In the genomic region with DNA sequence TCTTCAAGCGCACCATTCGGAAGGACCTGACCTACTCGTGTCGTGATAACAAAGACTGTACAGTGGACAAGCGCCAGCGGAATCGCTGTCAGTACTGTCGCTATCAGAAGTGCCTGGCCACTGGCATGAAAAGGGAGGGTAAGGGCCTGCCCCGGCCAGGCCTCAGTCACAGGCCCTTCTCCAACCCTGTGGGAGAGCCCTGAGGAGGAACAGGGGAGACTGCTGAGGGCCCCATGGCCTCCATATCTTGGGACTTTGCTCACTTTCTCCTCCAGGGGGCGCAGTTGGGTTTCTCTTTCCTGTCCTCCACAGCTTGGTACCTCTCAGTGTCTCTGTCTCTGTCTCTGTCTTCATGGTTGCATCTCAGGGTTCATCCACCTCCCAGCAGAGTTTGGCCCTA, we compare ENCODE assay signal across 8 mouse cellular contexts. TPM values are rescaled to one million over a fixed set of nuclear protein-coding genes. Genes with fewer than 3 reads are reported as not detected.
DNase-seq lines count a peak whose midpoint lies in the region; ATAC-seq and TF ChIP-seq lines count a peak whose summit lies in the region.

No protein-coding gene starts in this region.

- H3K27me3 ChIP-seq in cerebellum, adult 2 months (ENCODE audit: control insufficient read depth, insufficient read depth, low read length) = no peaks in the 10 kb centered on the region
- peaks cover 16% of the 10 kb centered on the region for H3K27me3 ChIP-seq in limb, embryonic 12.5 days
- no peaks in the 10 kb centered on the region for H3K27me3 ChIP-seq in neural tube, embryonic 11.5 days (ENCODE audit: control insufficient read depth, insufficient read depth, low read length)

- no peak overlapping the region for H3K4me2 ChIP-seq in limb, embryonic 12.5 days
- H3K4me2 ChIP-seq in neural tube, embryonic 11.5 days (ENCODE audit: low read depth) = no peak overlapping the region

- H3K4me1 ChIP-seq in cerebellum, adult 2 months (ENCODE audit: control insufficient read depth, insufficient read depth, low read length) = peaks cover 23% of the 10 kb centered on the region
- H3K4me1 ChIP-seq in limb, embryonic 12.5 days (replicated peaks) = peaks cover 48% of the 10 kb centered on the region
- peaks cover 33% of the 10 kb centered on the region for H3K4me1 ChIP-seq in neural tube, embryonic 11.5 days (ENCODE audit: control insufficient read depth, insufficient read depth, low read length)

- no peak overlapping the region for H3K27ac ChIP-seq in cerebellum, adult 2 months (ENCODE audit: insufficient read depth, low read length)
- H3K27ac ChIP-seq in limb, embryonic 12.5 days = no peak overlapping the region
- no peak overlapping the region for H3K27ac ChIP-seq in neural tube, embryonic 11.5 days (ENCODE audit: low read depth, low read length)

- WGBS in cerebellum, adult 2 months = 65% methylated on average over 10 of the region's 10 CpGs
- 79% methylated on average over 10 of the region's 10 CpGs for WGBS in limb, embryonic 12.5 days
- WGBS in neural tube, embryonic 11.5 days = 80% methylated on average over 10 of the region's 10 CpGs

- peak; percentile 73 for DNase-seq in layer of hippocampus, adult 11-12 months (ENCODE audit: low spot score)
- no peak for DNase-seq in layer of hippocampus, postnatal 36 days
- DNase-seq in MN1 (ENCODE audit: low spot score) = peak; percentile 73
- DNase-seq in cerebellum, adult 2 months = peak; percentile 54 to 66
- DNase-seq in heart, adult 9 months (ENCODE audit: low spot score in 2 of 2) = peak; percentile 71 to 76
- peak; percentile 64 for DNase-seq in neural tube, embryonic 11.5 days (ENCODE audit: low spot score)
- peak; percentile 72 for DNase-seq in urinary bladder, postnatal 25 days (ENCODE audit: low spot score)

- no peak for TF ChIP-seq POLR2A in cerebellum, adult 2 months (IDR thresholded peaks at IDR 0.05; ENCODE audit: borderline replicate concordance, insufficient read depth, low read length)

- no peak for ATAC-seq in limb, embryonic 12.5 days (ENCODE audit: insufficient number of reproducible peaks, insufficient read depth, low FRiP score, low TSS enrichment, low read depth)
- ATAC-seq in neural tube, embryonic 11.5 days (ENCODE audit: insufficient read depth, low FRiP score, low TSS enrichment) = no peak

- TF ChIP-seq CTCF in cerebellum, adult 2 months (IDR thresholded peaks at IDR 0.05; ENCODE audit: borderline replicate concordance, insufficient read depth, low read depth, low read length) = peak; percentile 67

- no peak overlapping the region for H3K9ac ChIP-seq in limb, embryonic 12.5 days (replicated peaks)
- H3K9ac ChIP-seq in neural tube, embryonic 11.5 days (ENCODE audit: low read length) = no peak overlapping the region

- H3K36me3 ChIP-seq in limb, embryonic 12.5 days = peaks cover 67% of the 10 kb centered on the region
- H3K36me3 ChIP-seq in neural tube, embryonic 11.5 days (ENCODE audit: control insufficient read depth, insufficient read depth, low read length) = peaks cover 22% of the 10 kb centered on the region

- no peak overlapping the region for H3K4me3 ChIP-seq in cerebellum, adult 2 months (replicated peaks; ENCODE audit: insufficient read depth, low read depth, low read length)
- peak overlapping the region; percentile 5; the same call in 1 of the 2 replicates for H3K4me3 ChIP-seq in limb, embryonic 12.5 days (replicated peaks)
- H3K4me3 ChIP-seq in neural tube, embryonic 11.5 days (ENCODE audit: low read depth, low read length) = no peak overlapping the region

- no peaks in the 10 kb centered on the region for H3K9me3 ChIP-seq in limb, embryonic 12.5 days
- no peaks in the 10 kb centered on the region; the same call in 1 of the 2 replicates for H3K9me3 ChIP-seq in neural tube, embryonic 11.5 days (ENCODE audit: control insufficient read depth, low read length)

RNA-seq across cellular contexts. Expression of gene Rxrb, which starts 2.5 kb away (rescaled TPM):
- 10 to 100 TPM; 77.8 to 79.2 TPM for total RNA-seq in layer of hippocampus, postnatal 36 days (2021)
- 78.0 and 83.2 TPM in 2 replicates for polyA plus RNA-seq in cerebellum, adult 2 months (2012; rRNA removed)
- polyA plus RNA-seq in limb, embryonic 12.5 days (2016; fragmentation: Nextera tagmentation; extraction: Ambion mirVana) = 64.3 and 64.4 TPM in 2 replicates
- 25.1 and 27.1 TPM in 2 replicates for polyA plus RNA-seq in neural tube, embryonic 11.5 days (2014; fragmentation: Nextera tagmentation; extraction: Ambion mirVana)

RNA-seq across cellular contexts. Expression of gene Slc39a7, which starts 2.6 kb away (rescaled TPM):
- total RNA-seq in layer of hippocampus, postnatal 36 days (2021) = 10 to 100 TPM; 88.5 to 92.6 TPM
- polyA plus RNA-seq in cerebellum, adult 2 months (2012; rRNA removed) = 120 and 123 TPM in 2 replicates
- 179 and 191 TPM in 2 replicates for polyA plus RNA-seq in limb, embryonic 12.5 days (2016; fragmentation: Nextera tagmentation; extraction: Ambion mirVana)
- 89.7 and 108 TPM in 2 replicates for polyA plus RNA-seq in neural tube, embryonic 11.5 days (2014; fragmentation: Nextera tagmentation; extraction: Ambion mirVana)

RNA-seq across cellular contexts. Expression of gene Col11a2, which starts 5.2 kb away (rescaled TPM):
- 10 to 100 TPM; 20.3 to 21.8 TPM for total RNA-seq in layer of hippocampus, postnatal 36 days (2021)
- 12.2 and 15.2 TPM in 2 replicates for polyA plus RNA-seq in cerebellum, adult 2 months (2012; rRNA removed)
- polyA plus RNA-seq in limb, embryonic 12.5 days (2016; fragmentation: Nextera tagmentation; extraction: Ambion mirVana) = 17.5 and 31.9 TPM in 2 replicates
- 1.5 and 2.9 TPM in 2 replicates for polyA plus RNA-seq in neural tube, embryonic 11.5 days (2014; fragmentation: Nextera tagmentation; extraction: Ambion mirVana)

RNA-seq across cellular contexts. Expression of gene H2-Ke6, which starts 6.2 kb away (rescaled TPM):
- total RNA-seq in layer of hippocampus, postnatal 36 days (2021) = 10 to 100 TPM; 60.2 to 61.7 TPM
- 82.9 and 89.8 TPM in 2 replicates for polyA plus RNA-seq in cerebellum, adult 2 months (2012; rRNA removed)
- polyA plus RNA-seq in limb, embryonic 12.5 days (2016; fragmentation: Nextera tagmentation; extraction: Ambion mirVana) = 54.4 and 56.8 TPM in 2 replicates
- polyA plus RNA-seq in neural tube, embryonic 11.5 days (2014; fragmentation: Nextera tagmentation; extraction: Ambion mirVana) = 48.1 and 52.7 TPM in 2 replicates

RNA-seq across cellular contexts. Expression of gene Ring1, which starts 9.6 kb away (rescaled TPM):
- total RNA-seq in layer of hippocampus, postnatal 36 days (2021) = 10 to 100 TPM; 39.6 to 42.9 TPM
- polyA plus RNA-seq in cerebellum, adult 2 months (2012; rRNA removed) = 66.4 and 74.6 TPM in 2 replicates
- polyA plus RNA-seq in limb, embryonic 12.5 days (2016; fragmentation: Nextera tagmentation; extraction: Ambion mirVana) = 21.6 and 25.3 TPM in 2 replicates
- polyA plus RNA-seq in neural tube, embryonic 11.5 days (2014; fragmentation: Nextera tagmentation; extraction: Ambion mirVana) = 5.2 and 8.4 TPM in 2 replicates

Comparison
In these comparisons a context has a peak if more than half of its experiments do, and no peak if none do; other contexts are left out.
1. DNase-seq: peak in layer of hippocampus, adult 11-12 months (single experiment), MN1 (single experiment), cerebellum, adult 2 months (2 of 2), heart, adult 9 months (2 of 2), neural tube, embryonic 11.5 days (single experiment) and urinary bladder, postnatal 25 days (single experiment); none in layer of hippocampus, postnatal 36 days (0 of 2).